Mouse (Mus musculus) kidney, postnatal 0 days (tissue): ENCODE measurements at regions not wholly inside any gene's neighbourhood (a gene's known extent, or its start where the extent isn't known, plus 50 kb on each side); places are given as distances from the start of the nearest gene placed in this dataset.

Source experiments
- ATAC-seq: fragments of 200-750 bp; cut with Nextera tagmentation; replicated peaks from 2 replicates; pipeline ENCODE4 v1.8.0; 2017; ENCODE audit warnings: low read depth, moderate number of reproducible peaks, moderate TSS enrichment, moderate library complexity; ENCODE audit not compliant: low FRiP score
- DNase-seq: peaks from one replicate; pipeline ENCODE4 v3.0.0-alpha.2; 2016; ENCODE audit warnings: low spot score
- H3K27ac ChIP-seq: fragments of 300-500 bp; sonication (generic); 2 replicates; pipeline ENCODE4 v1.5.1; 2014; ENCODE audit warnings: mild to moderate bottlenecking
- H3K27me3 ChIP-seq: fragments of 300-500 bp; sonication (generic); 2 replicates; pipeline ENCODE4 v1.6.1; 2014; ENCODE audit warnings: low read length, mixed read lengths; ENCODE audit not compliant: insufficient read depth
- H3K36me3 ChIP-seq: fragments of 300-500 bp; sonication (generic); 2 replicates; pipeline ENCODE4 v1.6.1; 2014; ENCODE audit warnings: low read length, mixed read lengths; ENCODE audit not compliant: insufficient read depth
- H3K4me1 ChIP-seq: fragments of 300-500 bp; sonication (generic); replicated peaks from 2 replicates; pipeline ENCODE4 v1.6.1; 2014; ENCODE audit warnings: antibody characterized with exemption, low read length, mixed read lengths; ENCODE audit not compliant: insufficient read depth
- H3K4me2 ChIP-seq: fragments of 300-500 bp; sonication (generic); 2 replicates; pipeline ENCODE4 v1.6.1; 2014; ENCODE audit warnings: mild to moderate bottlenecking, low read length, moderate library complexity, mixed read lengths
- H3K4me3 ChIP-seq: fragments of 300-500 bp; sonication (generic); replicated peaks from 2 replicates; pipeline ENCODE4 v1.5.1; 2014; ENCODE audit warnings: low read depth, low read length
- H3K9ac ChIP-seq: fragments of 300-500 bp; sonication (generic); 2 replicates; pipeline ENCODE4 v1.6.1; 2014; ENCODE audit warnings: low read depth, low read length
- H3K9me3 ChIP-seq: fragments of 300-500 bp; sonication (generic); replicated peaks from 2 replicates; pipeline ENCODE4 v1.6.1; 2016; ENCODE audit warnings: low read length, inconsistent platforms, mixed read lengths
- CTCF ChIP-seq: IDR thresholded peaks from 2 replicates; pipeline ENCODE4 v1.5.1; 2016; ENCODE audit warnings: antibody characterized with exemption, low read depth, mild to moderate bottlenecking, moderate library complexity
- WGBS: fragments of 180-500 bp; shearing (Covaris S2); extraction: QIAGEN DNeasy Blood & Tissue Kit; methylation state at CpG from one replicate; pipeline ENCODE4 v1.1.7; 2014; 5-methylcytosine and 5-hydroxymethylcytosine counted together

DNA sequence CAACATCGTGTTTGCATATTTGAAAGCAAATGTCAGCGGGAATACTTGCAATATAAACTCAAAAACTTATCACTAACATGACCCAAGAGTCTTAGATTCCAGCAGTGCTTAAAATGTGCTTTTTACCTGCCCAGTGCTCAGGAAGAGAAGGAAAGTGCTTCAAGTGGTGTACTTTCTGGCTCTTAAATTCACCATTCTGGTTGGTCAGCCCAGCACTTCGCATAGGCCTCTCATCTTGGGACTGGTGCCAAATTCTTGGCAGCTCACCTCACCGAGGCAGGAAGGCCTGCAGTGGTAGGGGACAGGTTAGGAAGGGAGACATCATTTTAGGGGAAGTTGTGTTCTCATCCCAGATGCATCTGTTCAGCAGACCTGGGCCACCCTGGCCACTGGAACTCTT lies 1913.3 kb upstream of the Lrrc6 start:
- 55% methylated on average over 4 of the region's 4 CpGs for WGBS
- H3K4me1 ChIP-seq: no peaks in the 10 kb centered on the region

DNA sequence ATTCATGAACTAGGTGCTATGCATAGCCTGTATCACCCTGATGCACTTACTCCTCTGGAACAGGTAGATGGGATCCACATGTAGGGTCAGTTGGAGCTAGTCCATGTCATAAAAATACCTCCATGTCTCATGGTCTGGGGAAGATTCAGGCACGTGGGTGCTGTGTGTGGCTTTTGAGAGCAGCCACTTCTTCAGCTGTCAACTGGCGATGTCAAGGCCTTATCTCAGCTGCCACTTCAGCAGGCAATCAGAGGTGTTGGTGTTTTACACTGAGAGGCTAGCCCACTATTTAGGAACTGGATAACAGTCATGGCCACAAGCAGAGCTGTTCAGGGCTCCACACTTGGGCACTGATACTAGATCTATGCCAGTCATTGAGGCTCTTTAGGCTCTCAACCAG lies 1912.0 kb upstream of the Lrrc6 start:
- Histone ChIP-seq H3K27me3 (no peaks in the 10 kb centered on the region), H3K4me2 (no peak overlapping the region), H3K27ac (no peak overlapping the region), H3K36me3 (no peaks in the 10 kb centered on the region), H3K4me3 (no peak overlapping the region), H3K4me1 (no peaks in the 10 kb centered on the region), H3K9me3 (no peaks in the 10 kb centered on the region), H3K9ac (no peak overlapping the region)
- ATAC-seq (no peak), DNase-seq (no peak)
- 80% methylated on average over 2 of the region's 2 CpGs for WGBS
- TF ChIP-seq CTCF: no peak

More for the DNA sequence above, 1913.3 kb upstream of the Lrrc6 start:
- H3K9me3 ChIP-seq: no peaks in the 10 kb centered on the region
- no peak overlapping the region for H3K4me3 ChIP-seq
- ATAC-seq: no peak
- H3K9ac ChIP-seq: no peak overlapping the region
- no peak overlapping the region for H3K27ac ChIP-seq
- H3K4me2 ChIP-seq: no peak overlapping the region
- TF ChIP-seq CTCF: no peak
- no peaks in the 10 kb centered on the region for H3K36me3 ChIP-seq
- H3K27me3 ChIP-seq: no peaks in the 10 kb centered on the region
- no peak for DNase-seq

DNA sequence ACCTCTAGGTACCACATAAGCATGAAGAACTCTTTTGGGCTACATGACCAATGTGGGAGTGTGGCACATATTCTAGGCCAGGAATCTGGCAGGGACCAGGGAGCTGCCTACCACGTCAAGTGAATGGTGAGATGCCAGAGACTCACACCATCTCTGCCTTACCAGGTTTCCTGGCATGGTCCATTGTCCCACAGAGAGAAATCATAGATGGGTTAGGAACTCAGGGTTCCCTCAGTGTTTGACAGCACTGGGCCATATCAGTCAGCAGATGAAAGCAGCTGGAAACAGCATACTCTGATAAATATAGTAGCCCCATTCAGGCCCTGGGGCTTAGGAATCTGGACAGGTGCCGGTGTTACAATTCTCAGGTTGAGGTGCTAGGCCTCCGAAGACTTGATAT lies 1911.4 kb upstream of the Lrrc6 start:
- DNase-seq (no peak), ATAC-seq (no peak)
- no peak overlapping the region for H3K27ac ChIP-seq
- no peak overlapping the region for H3K9ac ChIP-seq
- 88% methylated on average over 3 of the region's 3 CpGs for WGBS
- TF ChIP-seq CTCF: no peak
- H3K36me3 ChIP-seq: no peaks in the 10 kb centered on the region
- H3K4me3 ChIP-seq: no peak overlapping the region
- no peaks in the 10 kb centered on the region for H3K27me3 ChIP-seq
- H3K4me1 ChIP-seq: no peaks in the 10 kb centered on the region
- H3K9me3 ChIP-seq: no peaks in the 10 kb centered on the region
- H3K4me2 ChIP-seq: no peak overlapping the region

DNA sequence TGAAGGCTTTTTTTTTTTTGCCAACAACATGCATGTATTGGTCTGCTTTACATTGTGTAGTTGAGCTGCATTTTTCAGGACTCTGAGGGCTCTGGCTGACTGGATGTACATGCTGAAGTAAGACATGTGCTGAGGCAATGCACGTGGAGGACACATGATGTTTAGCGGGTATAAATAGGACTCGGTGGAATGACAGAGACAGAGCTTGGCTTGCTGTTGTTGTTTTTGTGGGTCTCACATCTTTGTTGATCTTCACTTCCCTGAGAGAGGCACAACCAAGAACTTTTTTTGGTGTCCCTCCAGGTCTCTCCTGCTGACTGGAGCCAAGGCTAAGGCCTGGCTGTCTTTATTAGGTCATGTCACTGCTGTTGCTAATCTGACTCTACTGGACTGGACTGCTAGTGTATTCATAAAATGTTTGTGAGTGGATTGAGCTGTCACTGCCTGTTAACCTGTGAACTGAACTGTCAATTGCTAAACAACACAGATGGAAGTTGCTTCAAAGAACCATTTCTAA lies 1902.9 kb upstream of the Lrrc6 start:
- Histone ChIP-seq H3K27ac (no peak overlapping the region), H3K9ac (no peak overlapping the region), H3K9me3 (no peaks in the 10 kb centered on the region), H3K4me3 (no peak overlapping the region), H3K27me3 (no peaks in the 10 kb centered on the region), H3K36me3 (no peaks in the 10 kb centered on the region), H3K4me1 (no peaks in the 10 kb centered on the region), H3K4me2 (no peak overlapping the region)
- TF ChIP-seq CTCF: no peak
- WGBS: 82% methylated on average over 3 of the region's 3 CpGs
- DNase-seq: no peak
- no peak for ATAC-seq

DNA sequence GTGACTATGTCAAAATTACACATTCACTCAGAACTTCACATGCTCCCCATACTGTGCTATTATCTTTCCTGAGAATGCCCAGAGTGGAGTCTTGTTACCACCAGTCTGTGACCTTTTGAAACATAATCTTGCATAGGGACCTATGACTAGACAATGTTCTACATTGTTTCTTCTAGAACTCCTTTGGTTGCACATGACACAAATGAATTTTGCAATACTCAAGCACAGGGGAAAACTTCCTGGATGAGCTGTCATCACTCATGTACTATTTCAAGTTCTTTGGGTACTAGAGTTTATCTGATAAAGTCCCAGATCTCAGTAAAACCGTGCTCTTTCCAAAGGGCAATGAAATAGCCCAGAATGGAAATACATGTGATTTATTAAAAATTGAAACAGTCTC lies 1901.0 kb upstream of the Lrrc6 start:
- no peak overlapping the region for H3K4me2 ChIP-seq
- H3K9ac ChIP-seq: no peak overlapping the region
- H3K9me3 ChIP-seq: no peaks in the 10 kb centered on the region
- no peak for DNase-seq
- no peak overlapping the region for H3K27ac ChIP-seq
- no peaks in the 10 kb centered on the region for H3K4me1 ChIP-seq
- TF ChIP-seq CTCF: no peak
- no peak for ATAC-seq
- no peak overlapping the region for H3K4me3 ChIP-seq
- no peaks in the 10 kb centered on the region for H3K36me3 ChIP-seq
- H3K27me3 ChIP-seq: no peaks in the 10 kb centered on the region
- 52% methylated on average over 1 of the region's 1 CpGs for WGBS

DNA sequence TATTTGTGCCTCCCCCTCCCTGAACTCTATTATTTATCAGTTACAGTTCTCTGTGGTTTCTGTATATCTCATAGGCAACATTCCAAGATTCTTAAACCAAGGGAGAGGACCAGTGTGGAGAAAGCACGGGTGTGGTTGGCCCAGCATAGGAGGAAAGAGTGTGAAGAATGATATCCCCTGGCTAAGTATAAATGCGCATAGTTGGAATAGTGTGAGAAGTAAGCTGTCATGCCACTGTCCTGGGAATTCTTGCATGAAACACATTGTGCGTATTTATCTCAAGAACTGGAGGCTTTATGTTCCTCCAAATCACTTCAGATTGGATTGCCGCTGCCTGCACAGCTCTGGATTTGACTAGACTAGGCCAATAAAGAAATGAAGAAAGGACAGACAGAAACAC lies 1900.3 kb upstream of the Lrrc6 start:
- H3K4me2 ChIP-seq: no peak overlapping the region
- no peaks in the 10 kb centered on the region for H3K9me3 ChIP-seq
- ATAC-seq (no peak), DNase-seq (no peak)
- H3K36me3 ChIP-seq: no peaks in the 10 kb centered on the region
- H3K27me3 ChIP-seq: no peaks in the 10 kb centered on the region
- H3K9ac ChIP-seq: no peak overlapping the region
- TF ChIP-seq CTCF: no peak
- no peaks in the 10 kb centered on the region for H3K4me1 ChIP-seq
- no peak overlapping the region for H3K27ac ChIP-seq
- 79% methylated on average over 4 of the region's 4 CpGs for WGBS
- H3K4me3 ChIP-seq: no peak overlapping the region

DNA sequence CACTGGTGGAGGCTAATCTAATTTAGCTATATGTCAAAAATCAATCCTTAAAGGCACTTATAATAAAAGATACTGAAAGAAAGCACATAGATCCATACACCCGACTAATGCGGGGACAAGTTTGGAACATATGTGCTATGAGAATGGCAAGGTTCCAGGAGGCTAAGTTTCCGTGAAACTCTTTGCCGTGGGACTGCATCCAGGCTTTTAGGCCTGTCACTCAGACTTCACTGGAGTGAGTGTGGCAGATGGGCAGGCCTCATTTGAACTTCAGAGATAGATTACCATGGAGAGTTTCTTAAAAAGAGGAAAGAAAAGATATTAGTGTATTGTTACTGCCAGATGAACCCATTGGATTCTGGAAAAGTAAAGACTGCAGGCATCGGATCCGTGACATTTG lies 1895.9 kb upstream of the Lrrc6 start:
- Histone ChIP-seq H3K9me3 (no peaks in the 10 kb centered on the region), H3K4me1 (no peaks in the 10 kb centered on the region), H3K27ac (no peak overlapping the region), H3K36me3 (no peaks in the 10 kb centered on the region), H3K27me3 (no peaks in the 10 kb centered on the region), H3K4me2 (no peak overlapping the region), H3K9ac (no peak overlapping the region), H3K4me3 (no peak overlapping the region)
- TF ChIP-seq CTCF: no peak
- 94% methylated on average over 6 of the region's 6 CpGs for WGBS
- no peak for DNase-seq
- no peak for ATAC-seq
